Mouse (Mus musculus) intestine, embryonic 14.5 days (tissue): ENCODE results near the gene Fam170b. TPM values are rescaled to one million over a fixed set of nuclear protein-coding genes. Genes with fewer than 3 reads are reported as not detected.

Source experiments
- ATAC-seq: fragments of 200-750 bp; cut with Nextera tagmentation; replicated peaks from 2 replicates; pipeline ENCODE4 v1.8.0; 2017; ENCODE audit warnings: low read depth, moderate number of reproducible peaks, moderate TSS enrichment, moderate library complexity; ENCODE audit not compliant: low FRiP score, low TSS enrichment
- DNase-seq: peaks from one replicate; pipeline ENCODE4 v3.0.0-alpha.2; 2018; ENCODE audit warnings: low spot score
- H3K27ac ChIP-seq: fragments of 300-500 bp; sonication (generic); 2 replicates; pipeline ENCODE4 v1.5.1; 2014; ENCODE audit warnings: low read depth, mild to moderate bottlenecking, control low read depth
- H3K27me3 ChIP-seq: fragments of 300-500 bp; sonication (generic); replicated peaks from 2 replicates; pipeline ENCODE4 v1.6.1; 2014; ENCODE audit warnings: low read length, control low read depth; ENCODE audit not compliant: control insufficient read depth, insufficient read depth
- H3K36me3 ChIP-seq: fragments of 300-500 bp; sonication (generic); 2 replicates; pipeline ENCODE4 v1.6.1; 2014; ENCODE audit warnings: low read length, control low read depth; ENCODE audit not compliant: control insufficient read depth, insufficient read depth
- H3K4me1 ChIP-seq: fragments of 300-500 bp; sonication (generic); replicated peaks from 2 replicates; pipeline ENCODE4 v1.6.1; 2014; ENCODE audit warnings: low read length, control low read depth, mixed read lengths; ENCODE audit not compliant: control insufficient read depth, insufficient read depth
- H3K4me2 ChIP-seq: fragments of 300-500 bp; sonication (generic); 2 replicates; pipeline ENCODE4 v1.6.1; 2014; ENCODE audit warnings: low read length
- H3K4me3 ChIP-seq: fragments of 300-500 bp; sonication (generic); 2 replicates; pipeline ENCODE4 v1.5.1; 2014; ENCODE audit warnings: low read depth, low read length, control low read depth, mixed read lengths
- H3K9ac ChIP-seq: fragments of 300-500 bp; sonication (generic); 2 replicates; pipeline ENCODE4 v1.6.1; 2014; ENCODE audit warnings: mild to moderate bottlenecking, low read length
- H3K9me3 ChIP-seq: fragments of 300-500 bp; sonication (generic); 2 replicates; pipeline ENCODE4 v1.6.1; 2016; ENCODE audit warnings: low read length, control low read depth; ENCODE audit not compliant: control insufficient read depth
- WGBS: fragments of 180-500 bp; shearing (Covaris S2); extraction: QIAGEN DNeasy Blood & Tissue Kit; methylation state at CpG from one replicate; pipeline ENCODE4 v1.1.7; 2014; 5-methylcytosine and 5-hydroxymethylcytosine counted together
- polyA plus RNA-seq: library from polyadenylated mRNA; unstranded; fragments of >200 nt; fragmentation: Nextera tagmentation; extraction: Ambion mirVana; gene quantifications from 2 replicates; pipeline ENCODE4 v1.2.1, GENCODE M21; 2014

The Fam170b gene
- polyA plus RNA-seq, 1 experiment from 2014 or later = not detected

- Histone ChIP-seq H3K4me2 (peak overlapping the region; percentile 12; the same call in 1 of the 2 replicates), H3K4me3 (no peak overlapping the region), H3K4me1 (peaks cover 34% of the 10 kb centered on the region), H3K27me3 (no peaks in the 10 kb centered on the region), H3K27ac (peak overlapping the region; percentile 84), H3K9ac (no peak overlapping the region), H3K36me3 (peaks cover 16% of the 10 kb centered on the region), H3K9me3 (no peaks in the 10 kb centered on the region)
- WGBS = 43% methylated on average over 2 of the region's 2 CpGs
- no peak for ATAC-seq
- no peak for DNase-seq
Measured at GRCm38 (mm10) chr14:32861656-32862055, 27.9 kb downstream of the Fam170b start.

GRCm38 (mm10) chr14:32865331-32865730 is 31.6 kb downstream of the Fam170b start:
- Histone ChIP-seq H3K4me3 (no peak overlapping the region), H3K27me3 (no peaks in the 10 kb centered on the region), H3K27ac (no peak overlapping the region), H3K36me3 (peaks cover 16% of the 10 kb centered on the region), H3K9ac (no peak overlapping the region), H3K4me2 (no peak overlapping the region), H3K4me1 (peaks cover 24% of the 10 kb centered on the region), H3K9me3 (no peaks in the 10 kb centered on the region)
- no peak for DNase-seq
- no peak for ATAC-seq
- WGBS = 61% methylated on average over 3 of the region's 3 CpGs

GRCm38 (mm10) chr14:32871963-32872362 is 38.2 kb downstream of the Fam170b start:
- no peaks in the 10 kb centered on the region for H3K9me3 ChIP-seq
- DNase-seq = no peak
- H3K36me3 ChIP-seq = no peaks in the 10 kb centered on the region
- 83% methylated on average over 5 of the region's 5 CpGs for WGBS
- H3K9ac ChIP-seq = no peak overlapping the region
- no peak overlapping the region for H3K4me2 ChIP-seq
- no peak overlapping the region for H3K4me3 ChIP-seq
- no peak for ATAC-seq
- H3K4me1 ChIP-seq = no peaks in the 10 kb centered on the region
- no peaks in the 10 kb centered on the region for H3K27me3 ChIP-seq
- no peak overlapping the region for H3K27ac ChIP-seq

GRCm38 (mm10) chr14:32877549-32877948 is 43.8 kb downstream of the Fam170b start:
- Histone ChIP-seq H3K36me3 (no peaks in the 10 kb centered on the region), H3K9me3 (no peaks in the 10 kb centered on the region), H3K27me3 (no peaks in the 10 kb centered on the region), H3K4me1 (0 out of 2 replicates have a peak, but pooled peaks cover 7% of the 10 kb centered on the region), H3K4me3 (no peak overlapping the region), H3K27ac (no peak overlapping the region), H3K9ac (no peak overlapping the region), H3K4me2 (no peak overlapping the region)
- ATAC-seq (no peak), DNase-seq (no peak)
- WGBS = 53% methylated on average over 6 of the region's 6 CpGs

- H3K36me3 ChIP-seq = no peaks in the 10 kb centered on the region
- no peak overlapping the region for H3K4me3 ChIP-seq
- no peaks in the 10 kb centered on the region for H3K27me3 ChIP-seq
- WGBS = 76% methylated on average over 5 of the region's 5 CpGs
- ATAC-seq (no peak), DNase-seq (no peak)
- H3K4me1 ChIP-seq = 0 out of 2 replicates have a peak, but pooled peaks cover 7% of the 10 kb centered on the region
- no peak overlapping the region for H3K4me2 ChIP-seq
- no peak overlapping the region for H3K9ac ChIP-seq
- no peaks in the 10 kb centered on the region for H3K9me3 ChIP-seq
- H3K27ac ChIP-seq = no peak overlapping the region
Measured at GRCm38 (mm10) chr14:32880332-32880731, 46.6 kb downstream of the Fam170b start.

GRCm38 (mm10) chr14:32881693-32882092 is 47.9 kb downstream of the Fam170b start:
- no peak overlapping the region for H3K4me2 ChIP-seq
- H3K27ac ChIP-seq = no peak overlapping the region
- H3K4me3 ChIP-seq = no peak overlapping the region
- WGBS = 71% methylated on average over 1 of the region's 1 CpGs
- no peak for ATAC-seq
- no peaks in the 10 kb centered on the region for H3K36me3 ChIP-seq
- no peaks in the 10 kb centered on the region for H3K27me3 ChIP-seq
- 0 out of 2 replicates have a peak, but pooled peaks cover 7% of the 10 kb centered on the region for H3K4me1 ChIP-seq
- no peak for DNase-seq
- no peak overlapping the region for H3K9ac ChIP-seq
- no peaks in the 10 kb centered on the region for H3K9me3 ChIP-seq

Other genes with a start within 250 kb of the Fam170b start
- 1.1 and 1.2 TPM in 2 replicates for gene Prrxl1, start 234.6 kb upstream of the Fam170b start, polyA plus RNA-seq
- gene 3425401B19Rik, start 148.7 kb upstream of the Fam170b start, polyA plus RNA-seq = 0.05 and 0.17 TPM in 2 replicates
- 1.4 and 2.2 TPM in 2 replicates for gene Tmem273, start 48.0 kb upstream of the Fam170b start, polyA plus RNA-seq
- gene Vstm4, start 22.8 kb downstream of the Fam170b start, polyA plus RNA-seq = 31.0 and 32.9 TPM in 2 replicates
- 0.39 and 0.47 TPM in 2 replicates for gene Lrrc18, start 157.4 kb downstream of the Fam170b start, polyA plus RNA-seq